Mouse (Mus musculus): Measurements from ENCODE around the gene S1pr4. TPM values are rescaled to one million over a fixed set of nuclear protein-coding genes. Genes with fewer than 3 reads are reported as not detected.
A peak's percentile ranks its signal among the peaks of the same experiment; 100 is the strongest.

S1pr4 gene
- polyA plus RNA-seq, 1 experiment from 2014 or later = 1.4 TPM

DNA sequence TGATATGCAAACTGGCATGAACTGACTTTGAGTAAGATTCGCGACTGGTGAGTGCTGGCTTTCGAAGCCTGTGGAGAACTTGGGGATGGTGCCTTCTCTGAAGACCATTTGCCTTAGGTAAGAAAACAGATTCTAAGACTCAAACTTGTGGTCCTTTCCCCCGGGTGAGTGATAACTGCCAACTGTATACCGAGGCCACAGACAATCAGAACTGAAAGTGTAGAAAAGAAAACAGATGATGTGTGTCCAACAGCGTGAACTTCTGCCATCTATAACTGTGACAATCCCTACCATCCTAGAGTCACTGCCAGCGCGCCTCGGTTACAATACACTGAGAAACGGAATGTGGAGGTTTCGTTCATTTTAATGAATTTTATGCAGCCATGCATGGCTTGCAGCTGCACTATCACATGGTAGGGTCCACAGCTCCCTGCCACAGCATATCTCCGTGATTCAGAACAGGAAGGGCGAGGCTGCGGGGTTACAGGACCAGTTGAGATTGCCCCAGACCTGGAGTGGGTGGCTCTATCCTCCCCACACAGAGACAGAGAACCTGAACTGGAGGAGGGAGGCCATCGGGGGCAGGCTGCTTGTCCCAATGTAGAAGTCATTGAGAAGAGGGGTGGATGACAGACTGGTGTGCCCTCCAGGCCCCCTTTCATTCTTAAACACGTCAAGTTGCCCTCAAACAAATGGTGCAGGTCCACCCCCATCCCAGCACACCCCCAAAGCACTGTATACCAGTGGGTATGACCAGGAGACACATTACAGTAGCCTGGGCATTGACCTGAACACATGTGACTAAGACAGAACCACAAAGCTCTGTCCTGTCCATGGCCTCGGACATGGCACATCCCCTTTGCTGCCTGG is 2.3 kb downstream of the S1pr4 start:
- Histone ChIP-seq H3K4me3 (replicated peaks) (peak overlapping the region; percentile 94; the same call in 1 of the 2 replicates), H3K36me3 (peaks cover 12% of the 10 kb centered on the region)
- 78% methylated on average over 17 of the region's 17 CpGs for WGBS

GRCm38 (mm10) chr10:81496969-81497368 is 3.0 kb downstream of the S1pr4 start:
- Histone ChIP-seq H3K27me3 (no peaks in the 10 kb centered on the region), H3K27ac (no peak overlapping the region), H3K9ac (no peak overlapping the region), H3K36me3 (peaks cover 18% of the 10 kb centered on the region), H3K9me3 (replicated peaks) (no peaks in the 10 kb centered on the region), H3K4me3 (replicated peaks) (peak overlapping the region; percentile 94), H3K4me1 (peaks cover 38% of the 10 kb centered on the region), H3K4me2 (peak overlapping the region; percentile 94)
- no peak for ATAC-seq (replicated peaks; ENCODE audit: low FRiP score)
- 30% methylated on average over 4 of the region's 4 CpGs for WGBS

More for the DNA sequence above, 2.3 kb downstream of the S1pr4 start:
- Histone ChIP-seq H3K4me1 (peaks cover 40% of the 10 kb centered on the region), H3K4me2 (peak overlapping the region; percentile 94), H3K27me3 (no peaks in the 10 kb centered on the region), H3K27ac (peak overlapping the region; percentile 37; the same call in 1 of the 2 replicates), H3K9ac (peak overlapping the region; percentile 27; the same call in 1 of the 2 replicates), H3K9me3 (replicated peaks) (no peaks in the 10 kb centered on the region)
- no peak for ATAC-seq (replicated peaks; ENCODE audit: low FRiP score)

DNA sequence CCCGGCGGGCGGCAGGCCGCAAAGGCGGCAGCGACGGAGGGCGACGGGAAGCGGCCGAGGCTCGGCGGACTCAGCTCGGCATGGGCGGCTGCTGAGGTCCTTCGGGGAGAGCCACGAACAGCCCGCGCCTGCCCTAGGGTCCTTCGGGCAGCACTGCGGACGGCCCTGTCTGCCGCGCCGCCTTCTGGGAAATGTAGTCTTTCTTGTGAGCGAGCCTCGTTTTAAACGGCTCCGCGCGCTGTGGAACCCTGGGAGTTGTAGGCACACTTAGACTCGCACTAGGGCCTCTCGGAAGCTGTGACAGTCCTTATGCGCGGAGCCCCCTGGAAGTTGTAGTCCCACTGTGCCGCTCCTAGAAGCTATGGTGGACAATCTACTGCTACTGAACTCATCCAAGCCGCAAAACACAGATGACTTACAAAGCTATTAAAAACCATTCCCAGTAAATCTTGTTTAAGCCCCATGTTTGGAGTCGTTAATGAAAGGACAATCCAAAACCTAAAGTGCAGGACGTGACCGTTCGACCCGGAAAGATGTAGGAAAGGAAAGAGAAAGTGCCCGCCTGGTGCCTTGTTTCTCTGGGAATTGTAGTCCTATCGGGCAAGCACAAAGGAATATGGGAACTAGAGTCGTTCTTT is 3.5 kb downstream of the S1pr4 start, which contains the start of gene Ncln:
TSS of gene Ncln (minus strand) at position 129 of the 638 bp plus-strand sequence.
- 1% methylated on average over 45 of the region's 45 CpGs for WGBS
- Histone ChIP-seq H3K4me1 (peaks cover 38% of the 10 kb centered on the region), H3K36me3 (peaks cover 24% of the 10 kb centered on the region), H3K27ac (peak within 1 kb of the TSS; percentile 82), H3K9ac (peak within 1 kb of the TSS; percentile 88), H3K4me2 (peak within 1 kb of the TSS; percentile 94), H3K4me3 (replicated peaks) (peak within 1 kb of the TSS; percentile 94), H3K27me3 (no peaks in the 10 kb centered on the region), H3K9me3 (replicated peaks) (no peaks in the 10 kb centered on the region)
- ATAC-seq (replicated peaks; ENCODE audit: low FRiP score) = peak; percentile 96

DNA sequence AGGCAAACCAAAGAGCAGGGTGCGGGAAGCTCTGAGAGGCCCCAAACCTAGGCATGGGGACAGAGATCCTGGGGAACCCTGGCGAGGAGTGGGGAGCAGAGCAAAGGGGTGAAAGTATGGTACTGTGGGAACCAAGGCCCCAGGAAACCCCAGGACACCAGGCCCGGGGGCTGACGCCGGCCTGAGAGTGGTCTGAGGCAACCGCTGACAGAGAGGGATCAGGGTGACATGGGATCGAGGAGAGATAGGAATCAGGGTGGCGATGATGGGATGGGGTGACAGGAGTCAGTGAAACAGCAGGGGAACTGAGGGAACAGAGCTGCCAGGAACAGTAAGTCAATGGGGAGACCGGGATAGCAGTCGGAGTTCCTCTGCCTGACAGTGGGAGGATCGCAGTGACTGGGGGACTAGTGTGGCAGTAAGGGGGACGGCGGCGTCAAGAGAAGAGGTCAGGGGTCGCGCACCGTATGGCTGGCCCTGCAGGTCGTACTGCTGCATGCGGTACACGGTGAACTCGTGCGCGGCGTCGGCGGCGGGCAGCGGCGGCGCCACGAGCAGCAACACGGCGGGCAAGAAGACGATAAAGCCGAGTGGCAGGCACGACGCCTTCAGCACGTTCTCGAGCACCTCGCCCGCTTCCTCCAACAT is 4.2 kb downstream of the S1pr4 start:
- Histone ChIP-seq H3K27ac (peak overlapping the region; percentile 48), H3K36me3 (peaks cover 31% of the 10 kb centered on the region), H3K4me2 (peak overlapping the region; percentile 94), H3K27me3 (no peaks in the 10 kb centered on the region), H3K4me3 (replicated peaks) (peak overlapping the region; percentile 94), H3K4me1 (peaks cover 38% of the 10 kb centered on the region), H3K9me3 (replicated peaks) (no peaks in the 10 kb centered on the region), H3K9ac (peak overlapping the region; percentile 88)
- peak; percentile 5 for ATAC-seq (replicated peaks; ENCODE audit: low FRiP score)
- 2% methylated on average over 41 of the region's 41 CpGs for WGBS

GRCm38 (mm10) chr10:81495151-81495550 is 4.8 kb downstream of the S1pr4 start:
- ATAC-seq (replicated peaks; ENCODE audit: low FRiP score) = no peak

DNA sequence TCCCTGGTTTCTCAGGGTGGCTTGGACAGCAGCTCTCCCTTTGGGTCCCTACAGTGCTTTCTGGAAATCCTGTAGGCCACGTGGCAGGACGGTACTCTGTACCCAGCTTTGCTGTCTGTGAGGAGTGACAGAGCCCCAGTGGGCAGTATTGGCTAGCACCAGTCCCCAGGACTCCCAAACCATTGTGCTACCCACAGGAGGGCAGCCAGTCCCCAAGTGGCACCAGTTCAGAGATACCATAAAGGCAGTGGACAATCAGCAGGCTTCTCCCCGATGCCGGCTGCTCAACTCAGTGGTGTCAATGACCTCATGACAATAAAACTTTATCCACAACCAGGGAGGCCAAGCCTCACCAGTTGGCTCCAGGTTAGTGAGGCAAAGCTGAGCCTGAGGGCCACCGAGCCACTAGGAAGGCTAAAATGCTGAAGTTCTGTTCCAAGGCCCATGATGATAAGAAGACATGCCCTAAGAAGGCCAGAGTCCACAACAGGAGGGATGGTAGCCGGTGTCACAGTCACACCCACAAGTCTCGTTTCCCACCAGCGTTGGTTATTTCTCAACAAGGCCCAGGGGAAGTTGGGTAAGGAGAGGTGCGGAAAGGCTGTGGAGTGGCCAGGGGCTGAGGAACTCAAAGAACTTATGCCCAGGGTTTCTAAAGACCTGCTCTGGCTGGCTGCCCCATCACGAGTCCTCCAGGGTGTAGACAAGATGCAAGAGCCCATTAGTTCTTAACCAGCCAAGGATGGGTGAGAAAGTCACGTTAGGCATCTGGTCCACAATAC is 5.5 kb downstream of the S1pr4 start:
- H3K4me3 ChIP-seq (replicated peaks) = peak overlapping the region; percentile 94; the same call in 1 of the 2 replicates
- H3K27me3 ChIP-seq = no peaks in the 10 kb centered on the region
- H3K36me3 ChIP-seq = peaks cover 44% of the 10 kb centered on the region
- no peak for ATAC-seq (replicated peaks; ENCODE audit: low FRiP score)
- peak overlapping the region; percentile 94 for H3K4me2 ChIP-seq
- H3K27ac ChIP-seq = no peak overlapping the region
- peak overlapping the region; percentile 88; the same call in 1 of the 2 replicates for H3K9ac ChIP-seq
- 75% methylated on average over 11 of the region's 11 CpGs for WGBS
- peaks cover 35% of the 10 kb centered on the region for H3K4me1 ChIP-seq
- no peaks in the 10 kb centered on the region for H3K9me3 ChIP-seq (replicated peaks)

More at GRCm38 (mm10) chr10:81495151-81495550, 4.8 kb downstream of the S1pr4 start:
- Histone ChIP-seq H3K27me3 (no peaks in the 10 kb centered on the region), H3K9me3 (replicated peaks) (no peaks in the 10 kb centered on the region), H3K4me3 (replicated peaks) (peak overlapping the region; percentile 94), H3K9ac (peak overlapping the region; percentile 88), H3K4me1 (peaks cover 38% of the 10 kb centered on the region), H3K36me3 (peaks cover 37% of the 10 kb centered on the region), H3K4me2 (peak overlapping the region; percentile 94), H3K27ac (no peak overlapping the region)
- 71% methylated on average over 6 of the region's 6 CpGs for WGBS

DNA sequence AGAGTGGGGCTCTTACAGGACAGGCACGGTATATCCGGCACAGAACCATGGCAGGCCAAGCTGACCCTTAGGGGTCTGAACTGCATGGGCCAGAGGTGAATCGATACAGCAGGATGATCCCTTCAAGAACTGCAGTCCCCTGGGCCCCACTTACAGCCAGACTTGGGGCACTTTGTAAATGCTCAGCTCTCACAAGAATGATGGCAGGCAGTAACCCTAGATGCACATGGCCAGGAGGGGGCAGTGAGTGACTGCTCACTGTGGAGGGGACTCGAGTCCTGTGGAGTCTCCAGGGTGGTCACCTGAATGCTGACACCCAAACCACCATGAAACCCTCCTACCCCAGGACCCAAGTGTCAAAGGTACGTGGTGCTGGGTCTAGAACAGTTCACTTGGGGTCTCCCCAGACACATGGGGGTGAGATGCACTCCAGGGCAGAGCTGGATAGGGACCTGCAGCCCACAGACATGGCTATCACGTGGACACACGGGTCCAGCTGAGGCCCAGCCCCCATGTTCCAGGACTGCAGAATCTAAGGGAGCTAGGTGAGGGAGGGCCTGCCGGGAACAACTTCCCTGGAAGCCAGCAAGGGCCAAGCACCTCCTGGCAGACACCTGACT is 6.2 kb downstream of the S1pr4 start:
- H3K27me3 ChIP-seq = no peaks in the 10 kb centered on the region
- peak overlapping the region; percentile 94; the same call in 1 of the 2 replicates for H3K4me3 ChIP-seq (replicated peaks)
- H3K4me1 ChIP-seq = peaks cover 34% of the 10 kb centered on the region
- no peak overlapping the region for H3K4me2 ChIP-seq
- H3K9me3 ChIP-seq (replicated peaks) = no peaks in the 10 kb centered on the region
- 75% methylated on average over 8 of the region's 8 CpGs for WGBS
- no peak for ATAC-seq (replicated peaks; ENCODE audit: low FRiP score)
- H3K27ac ChIP-seq = no peak overlapping the region
- peaks cover 51% of the 10 kb centered on the region for H3K36me3 ChIP-seq
- H3K9ac ChIP-seq = no peak overlapping the region

- Histone ChIP-seq H3K36me3 (peaks cover 61% of the 10 kb centered on the region), H3K27ac (no peak overlapping the region)
- ATAC-seq (replicated peaks; ENCODE audit: low FRiP score) = no peak
These were observed 7.2 kb downstream of the S1pr4 start for GRCm38 (mm10) chr10:81492606-81493240.

DNA sequence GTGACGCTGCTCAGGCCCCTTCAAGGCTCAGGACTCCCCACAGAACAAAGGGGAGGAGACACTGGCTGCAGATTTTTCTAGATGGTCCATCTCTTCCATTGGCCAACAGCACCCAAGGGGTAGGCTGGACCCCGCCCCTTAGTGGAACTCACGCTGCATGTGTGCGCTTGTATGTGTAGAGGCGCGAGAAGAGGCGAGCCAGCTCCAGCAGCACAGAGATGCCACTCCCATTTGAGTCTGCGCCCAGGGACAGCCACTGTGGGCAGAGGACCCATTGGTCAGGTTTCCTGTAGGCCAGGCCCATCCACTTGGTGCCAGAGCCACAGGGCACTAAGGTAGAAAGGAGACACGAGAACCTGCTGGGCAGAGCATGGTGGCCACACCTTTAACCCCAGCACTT is 8.9 kb downstream of the S1pr4 start:
- no peak for ATAC-seq (replicated peaks; ENCODE audit: low FRiP score)
- 93% methylated on average over 9 of the region's 9 CpGs for WGBS
- no peak overlapping the region for H3K27ac ChIP-seq

More at GRCm38 (mm10) chr10:81492606-81493240, 7.2 kb downstream of the S1pr4 start:
- H3K9ac ChIP-seq = no peak overlapping the region
- WGBS = 88% methylated on average over 11 of the region's 11 CpGs
- H3K4me2 ChIP-seq = no peak overlapping the region
- no peak overlapping the region for H3K4me3 ChIP-seq (replicated peaks)
- peaks cover 28% of the 10 kb centered on the region for H3K4me1 ChIP-seq
- H3K9me3 ChIP-seq (replicated peaks) = no peaks in the 10 kb centered on the region
- H3K27me3 ChIP-seq = no peaks in the 10 kb centered on the region

GRCm38 (mm10) chr10:81489941-81490340 is 10.0 kb downstream of the S1pr4 start:
- WGBS = 78% methylated on average over 14 of the region's 14 CpGs
- no peak overlapping the region for H3K4me3 ChIP-seq (replicated peaks)
- ATAC-seq (replicated peaks; ENCODE audit: low FRiP score) = no peak
- H3K9ac ChIP-seq = no peak overlapping the region
- H3K27me3 ChIP-seq = no peaks in the 10 kb centered on the region
- H3K9me3 ChIP-seq (replicated peaks) = no peaks in the 10 kb centered on the region
- peaks cover 12% of the 10 kb centered on the region for H3K4me1 ChIP-seq
- H3K4me2 ChIP-seq = no peak overlapping the region
- H3K27ac ChIP-seq = no peak overlapping the region
- peaks cover 77% of the 10 kb centered on the region for H3K36me3 ChIP-seq

More for the DNA sequence above, 8.9 kb downstream of the S1pr4 start:
- no peak overlapping the region for H3K4me2 ChIP-seq
- H3K4me3 ChIP-seq (replicated peaks) = no peak overlapping the region
- H3K36me3 ChIP-seq = peaks cover 77% of the 10 kb centered on the region
- no peak overlapping the region for H3K9ac ChIP-seq
- no peaks in the 10 kb centered on the region for H3K27me3 ChIP-seq
- peaks cover 19% of the 10 kb centered on the region for H3K4me1 ChIP-seq
- no peaks in the 10 kb centered on the region for H3K9me3 ChIP-seq (replicated peaks)

Data from kidney, embryonic 15.5 days (tissue).